Mouse (Mus musculus) skeletal muscle tissue, postnatal 0 days (tissue): Measurements from ENCODE around the gene Fermt1. TPM values are rescaled to one million over a fixed set of nuclear protein-coding genes. Genes with fewer than 3 reads are reported as not detected.

Source experiments
- polyA plus RNA-seq: library from polyadenylated mRNA; unstranded; fragments of >200 nt; fragmentation: Nextera tagmentation; extraction: Ambion mirVana; gene quantifications from 2 replicates; pipeline ENCODE4 v1.2.1, GENCODE M21; 2015

Gene Fermt1
- polyA plus RNA-seq: 0.50 TPM in 1 of 2 replicates, not detected in the other

DNA sequence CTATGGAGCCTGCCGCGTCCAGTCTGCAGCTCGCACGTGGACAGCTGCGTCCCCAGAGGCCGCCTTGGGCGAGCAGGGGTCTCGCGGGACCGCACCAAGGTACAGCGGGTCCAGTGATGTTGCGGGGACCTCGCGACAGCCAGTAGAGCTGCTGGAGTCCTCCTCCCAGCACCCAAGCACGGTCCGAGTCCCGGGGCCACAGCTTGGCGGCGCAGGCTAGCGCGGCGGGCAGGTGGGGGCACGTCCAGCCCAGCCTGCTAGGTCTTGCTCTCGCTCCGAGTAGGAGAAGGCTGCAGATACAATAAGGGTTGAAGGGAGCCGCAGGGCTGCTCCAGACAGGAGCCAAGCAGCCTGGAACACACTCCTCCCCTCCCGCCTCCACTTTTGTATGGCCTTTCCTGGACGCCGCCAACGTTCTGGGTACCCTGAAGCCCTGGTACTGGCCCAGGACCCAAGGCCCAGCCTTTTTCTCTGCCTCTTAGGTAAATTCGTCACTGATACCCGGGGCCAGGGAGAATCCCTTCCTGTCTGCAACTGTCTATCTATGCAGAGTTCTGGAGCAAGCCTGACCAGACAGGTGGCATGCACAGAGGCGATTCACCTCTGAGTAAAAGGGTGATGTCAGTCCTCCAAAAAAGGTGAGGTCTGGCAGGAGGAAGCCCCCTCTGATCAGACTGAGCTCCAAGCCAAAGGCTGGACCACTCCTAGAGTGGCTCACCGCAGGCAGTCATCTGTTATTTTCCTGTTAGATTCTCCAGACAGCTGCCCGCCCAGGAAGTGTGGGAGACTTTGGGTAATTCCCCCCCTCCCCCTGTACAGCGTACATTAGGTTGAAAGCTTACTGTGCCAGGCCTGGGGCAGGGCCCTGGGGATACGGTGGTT lies at the start of gene Fermt1:
Gene Fermt1 (minus strand): TSS at position 581 of the 882 bp plus-strand sequence.

DNA sequence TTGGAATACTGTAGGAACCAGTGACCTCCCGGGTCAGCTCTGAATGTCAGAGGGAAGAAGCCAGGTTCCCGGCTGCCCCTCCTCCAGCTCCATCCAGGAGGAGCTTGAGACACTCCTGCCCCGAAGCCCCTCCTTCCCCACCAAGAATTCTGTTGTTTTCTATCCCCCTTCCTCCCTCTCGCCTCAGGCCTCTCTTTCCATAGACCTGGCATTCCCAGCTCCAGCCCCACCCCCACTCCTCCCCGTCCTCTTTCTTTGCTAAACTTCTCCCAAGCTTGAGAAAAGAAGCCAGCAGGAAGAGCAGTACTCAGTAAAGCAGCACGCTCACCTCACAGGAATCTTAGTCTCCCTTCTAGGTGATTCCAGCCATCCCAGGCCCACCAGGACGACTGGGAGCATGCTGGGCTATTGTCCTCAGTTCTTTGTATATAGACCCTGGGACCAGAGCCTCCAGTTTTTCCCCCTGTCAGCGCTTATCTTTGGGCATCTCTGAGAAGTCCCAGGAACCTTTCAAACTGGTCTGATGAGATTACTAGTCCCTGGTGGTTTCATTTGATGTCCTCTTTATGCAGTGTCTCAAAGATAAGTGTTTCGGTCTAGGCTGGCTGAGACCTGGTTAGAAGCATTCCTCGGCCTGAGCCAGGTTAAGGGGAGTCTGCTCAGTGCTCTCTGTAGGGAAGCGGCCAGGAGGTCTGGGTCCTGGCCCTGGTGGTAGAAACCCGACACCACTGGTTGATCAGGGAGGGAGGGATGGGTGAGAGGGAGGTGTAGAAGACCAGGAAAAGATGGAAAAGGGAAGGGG lies 64.7 kb downstream of the Fermt1 start, which contains the start of gene Lrrn4:
Gene Lrrn4 (minus strand): TSS at position 48 of the 802 bp plus-strand sequence.

Other genes starting within 250 kb of the Fermt1 start
- 0.05 and 0.15 TPM in 2 replicates for gene Chgb, start 164.6 kb downstream of the Fermt1 start, polyA plus RNA-seq
- gene Trmt6, start 129.9 kb downstream of the Fermt1 start, polyA plus RNA-seq: 19.0 and 19.9 TPM in 2 replicates
- 2.1 and 2.7 TPM in 2 replicates for gene Mcm8, start 129.8 kb downstream of the Fermt1 start, polyA plus RNA-seq
- gene Crls1, start 99.2 kb downstream of the Fermt1 start, polyA plus RNA-seq: 17.1 and 17.6 TPM in 2 replicates
- 0.09 TPM in 1 of 2 replicates, not detected in the other for gene Lrrn4, start 65.0 kb downstream of the Fermt1 start, polyA plus RNA-seq